Mouse (Mus musculus): ENCODE measurements around the gene Aqp3.
"Not testable (repeated sequence)": the region's sequence is repeated elsewhere in the genome, so short reads cannot be mapped to it uniquely, and the experiment has no call there.

Aqp3 gene

DNA sequence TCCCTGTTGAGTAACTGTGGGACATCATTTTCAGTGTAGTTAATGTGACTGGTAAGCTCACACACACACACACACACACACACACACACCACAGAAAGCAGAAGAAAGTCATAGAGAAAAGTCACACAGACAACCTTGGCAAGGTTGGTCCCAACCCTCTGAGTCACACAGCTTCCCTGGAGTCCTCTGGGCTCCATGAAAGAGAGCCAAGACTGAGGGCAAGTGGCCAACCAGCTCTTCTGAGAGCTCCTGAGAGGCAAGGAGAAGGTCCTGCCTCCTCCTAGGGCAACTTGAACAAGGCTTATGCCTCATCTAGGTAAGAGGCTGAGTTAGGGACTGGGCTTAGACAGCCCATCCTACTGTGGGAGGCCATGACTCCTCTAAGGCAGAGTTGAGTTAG, 4.9 kb upstream of the Aqp3 start:
- DNase-seq: no peak

DNA sequence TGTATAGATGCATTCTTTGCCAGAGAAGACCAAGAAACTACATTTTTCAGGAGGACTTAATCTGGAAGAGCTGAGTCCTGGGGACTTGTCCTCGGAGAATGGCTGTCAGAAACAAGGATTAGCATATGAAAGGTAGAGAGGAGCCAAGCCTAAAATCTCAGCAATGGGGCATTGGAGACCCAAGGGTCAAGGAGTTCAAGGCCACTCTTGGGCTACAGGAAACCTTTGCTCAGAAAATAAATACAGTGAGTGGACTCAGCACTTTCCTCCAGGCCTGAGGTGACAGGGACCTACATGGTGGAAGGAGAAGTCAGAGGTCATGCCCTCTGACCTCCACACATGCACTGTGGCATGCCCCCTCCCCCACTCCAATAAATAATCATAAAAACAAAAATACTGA, 3.0 kb upstream of the Aqp3 start:
- DNase-seq: no peak

DNA sequence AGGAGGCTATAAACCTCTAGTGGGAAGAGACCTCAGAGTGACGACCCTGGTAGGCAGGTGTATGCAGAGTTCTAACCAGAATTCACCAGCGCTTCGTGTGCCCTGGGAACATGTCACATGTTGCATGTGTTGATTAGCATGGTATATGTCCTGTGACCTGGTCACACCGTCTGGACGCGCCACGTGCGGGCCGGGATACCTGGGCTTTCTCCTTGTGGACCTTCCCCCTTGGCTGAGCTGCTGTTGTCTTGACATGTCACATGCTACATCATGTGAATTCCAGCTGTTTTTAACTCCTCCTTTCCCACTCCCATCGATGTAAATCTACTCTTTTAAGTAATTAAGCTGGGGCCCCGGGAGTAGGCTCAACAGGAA, 581 bp upstream of the Aqp3 start:
- DNase-seq: no peak

GRCm38 (mm10) chr4:41097381-41097780, 602 bp downstream of the Aqp3 start:
- DNase-seq: no peak

DNA sequence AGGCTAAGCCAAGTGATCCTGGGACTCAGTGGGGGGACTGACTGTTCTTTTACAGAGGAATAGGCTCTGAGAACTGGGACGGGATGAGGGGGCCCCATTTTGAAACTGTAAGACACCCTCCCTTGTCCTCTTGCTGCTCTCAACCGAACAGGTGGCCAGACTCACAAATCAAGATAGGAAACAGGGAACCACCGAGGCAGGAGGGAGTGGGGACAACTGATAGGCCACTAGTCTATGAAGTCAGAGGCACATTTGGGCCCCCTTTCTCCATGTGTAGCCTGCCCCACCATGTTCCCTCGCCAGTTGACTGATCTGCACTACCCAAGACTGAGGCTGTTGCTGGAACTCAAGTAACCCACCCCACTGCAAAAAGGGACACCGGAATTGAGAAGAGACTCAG, 1.2 kb downstream of the Aqp3 start:
- DNase-seq: no peak

DNA sequence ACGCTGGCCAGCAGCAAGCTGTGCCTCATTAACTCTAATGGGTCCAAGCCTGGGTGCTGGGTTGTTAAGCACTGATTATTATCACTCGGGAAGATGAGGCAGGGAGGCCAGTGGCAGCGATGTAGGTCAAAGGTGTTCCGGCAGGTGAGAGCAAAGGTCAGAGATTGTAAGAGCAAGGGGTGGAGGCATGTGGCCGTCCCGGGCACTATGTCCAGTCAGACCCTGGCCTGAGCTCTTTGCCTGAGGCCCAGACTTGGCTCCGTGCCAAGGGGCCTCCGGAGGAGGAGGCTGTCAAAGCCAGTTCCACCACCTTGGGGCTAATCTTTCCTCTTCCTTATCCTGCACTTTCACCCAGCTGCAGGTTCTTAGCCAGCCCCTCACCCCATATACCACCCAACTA, 1.8 kb downstream of the Aqp3 start:
- peak in 1 of 2 experiments; percentile 52 for DNase-seq

DNA sequence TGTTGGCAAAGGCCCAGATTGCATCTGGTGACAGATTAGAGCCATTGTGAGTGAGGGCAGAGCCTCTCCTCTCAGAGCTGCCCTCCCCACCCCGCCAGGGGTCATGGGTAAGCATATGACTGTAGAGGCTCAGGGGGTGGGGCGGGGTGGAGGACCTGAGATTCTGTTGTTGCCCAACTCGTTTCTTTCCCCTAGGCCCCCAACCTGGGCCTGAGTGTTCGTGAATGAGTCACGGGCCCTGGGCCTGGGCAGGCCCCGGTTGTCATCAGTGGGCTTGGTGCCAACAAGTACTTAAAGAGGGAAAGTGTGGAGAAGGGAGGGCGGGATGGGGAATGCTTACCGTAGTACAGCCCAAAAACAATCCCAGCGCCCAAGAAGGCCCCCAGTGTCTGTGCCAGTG, 3.6 kb downstream of the Aqp3 start:
- peak; percentile 76 to 79 for DNase-seq

DNA sequence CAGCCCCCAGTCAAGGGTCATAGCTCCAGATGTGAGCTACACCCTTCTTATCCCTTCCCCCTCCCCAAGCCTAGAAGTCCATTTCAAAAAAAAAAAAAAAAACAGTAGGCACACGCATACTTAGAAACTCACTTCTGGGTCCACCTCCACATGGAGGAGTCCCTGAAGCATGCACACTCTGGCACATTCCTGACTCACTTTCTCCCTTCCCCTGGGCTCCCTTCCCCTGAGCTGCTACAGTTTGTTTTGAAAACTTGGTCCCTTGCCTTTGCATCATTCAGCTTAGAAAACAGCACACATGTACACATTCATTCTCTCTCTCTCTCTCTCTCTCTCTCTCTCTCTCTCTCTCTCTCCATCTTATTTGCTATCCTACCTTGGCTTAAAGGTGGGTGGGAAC, 5.0 kb downstream of the Aqp3 start:
- DNase-seq: no peak

- no peak for DNase-seq
These were observed 6.6 kb downstream of the Aqp3 start for GRCm38 (mm10) chr4:41091391-41091790.

DNA sequence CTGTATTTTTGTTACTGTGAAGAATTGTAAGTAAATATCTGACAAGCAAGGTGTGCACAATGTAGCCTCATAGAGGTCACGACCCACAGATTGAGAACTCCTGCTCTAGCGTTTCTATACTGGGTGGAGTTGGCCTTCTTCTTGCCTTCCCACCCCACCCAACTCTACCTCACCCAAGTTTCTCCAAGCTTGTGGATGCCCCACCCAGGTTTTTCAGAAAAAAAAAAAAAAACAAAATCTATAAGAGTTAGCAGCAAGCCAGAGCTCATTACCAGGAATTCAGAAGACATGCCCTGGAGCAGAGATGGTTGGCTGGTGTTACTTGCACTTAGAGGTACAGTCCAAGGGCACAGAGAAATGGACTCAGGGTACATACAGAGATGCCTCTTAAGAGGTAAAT, 8.3 kb downstream of the Aqp3 start:
- no peak for DNase-seq

DNA sequence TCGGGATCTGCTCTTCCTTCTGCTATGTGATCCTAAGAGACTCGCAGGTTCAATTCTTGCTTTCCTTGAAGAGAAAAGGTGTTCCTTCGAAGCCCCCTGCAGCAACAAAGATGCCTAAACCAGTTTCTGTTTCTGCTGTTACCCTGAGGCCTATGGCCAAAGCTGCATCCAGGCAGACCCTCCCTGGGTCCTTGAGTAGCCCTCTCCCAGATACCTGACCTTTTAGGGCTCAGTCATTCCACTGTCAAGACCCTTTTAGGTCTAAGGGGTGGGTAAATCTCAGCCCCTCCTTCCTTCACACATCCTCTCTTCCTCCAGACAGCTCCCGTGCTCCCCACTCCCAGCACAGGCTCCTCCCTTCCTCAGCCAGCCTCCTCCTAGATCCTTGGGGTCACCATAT, 8.8 kb downstream of the Aqp3 start:
- no peak for DNase-seq

DNA sequence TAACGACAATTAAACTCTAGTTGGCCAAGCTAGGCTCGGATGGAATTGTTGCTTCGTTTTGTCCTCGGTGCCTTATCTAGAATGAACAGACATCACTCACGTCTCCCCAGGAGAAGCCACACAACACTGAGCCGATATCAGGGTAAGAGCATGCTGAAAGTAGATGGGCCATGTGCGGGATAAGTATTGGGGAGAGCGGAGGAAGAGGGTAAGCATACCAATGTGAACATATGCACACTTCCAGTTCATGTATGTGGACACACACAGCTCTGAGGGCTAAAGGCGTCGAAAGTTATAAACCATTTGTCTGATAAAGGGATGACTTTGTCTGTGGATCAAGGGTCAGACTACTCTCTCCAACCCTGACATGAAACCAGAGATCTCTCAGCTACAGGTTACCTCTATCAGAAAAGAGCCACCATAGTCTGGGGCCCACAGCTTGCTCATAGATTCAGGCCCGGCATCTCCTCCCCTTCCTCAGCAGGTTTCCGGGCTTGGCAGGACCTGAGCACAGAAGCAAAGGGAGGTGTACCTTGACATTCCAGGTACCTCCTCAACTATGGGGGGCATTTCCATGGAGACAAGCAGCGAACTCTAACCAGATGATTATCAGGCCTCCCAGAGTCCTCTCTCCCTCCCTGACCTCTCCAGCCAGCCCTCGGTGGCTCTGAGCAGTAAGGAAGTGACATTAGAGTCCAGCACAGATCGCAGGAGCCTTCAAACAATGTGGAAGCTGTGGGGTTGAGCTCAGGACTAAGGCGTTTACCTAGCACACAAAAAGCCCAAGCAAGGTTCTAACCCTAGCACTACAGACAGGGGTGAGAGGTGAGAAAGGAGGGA, 10.3 kb downstream of the Aqp3 start:
- DNase-seq: no peak

DNA sequence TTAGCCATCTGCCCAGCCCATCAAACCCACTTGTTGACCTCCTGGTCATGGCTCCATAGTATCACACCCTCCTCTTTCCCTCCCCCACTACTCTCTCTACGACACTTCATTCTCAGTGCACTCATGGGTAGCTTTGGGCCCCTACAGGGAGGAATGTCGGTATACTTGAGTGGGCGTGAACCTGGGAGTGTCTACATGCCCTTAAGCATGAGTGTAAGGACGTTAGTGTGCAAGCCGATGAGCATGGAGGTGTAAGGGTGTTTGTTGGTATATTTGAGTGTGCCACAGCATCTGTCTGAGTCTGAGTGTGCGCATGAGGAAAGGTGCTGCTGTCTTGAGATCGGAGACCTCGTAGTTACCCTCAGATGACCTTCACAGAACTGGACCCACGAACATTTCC, 11.0 kb downstream of the Aqp3 start:
- DNase-seq: no peak

DNA sequence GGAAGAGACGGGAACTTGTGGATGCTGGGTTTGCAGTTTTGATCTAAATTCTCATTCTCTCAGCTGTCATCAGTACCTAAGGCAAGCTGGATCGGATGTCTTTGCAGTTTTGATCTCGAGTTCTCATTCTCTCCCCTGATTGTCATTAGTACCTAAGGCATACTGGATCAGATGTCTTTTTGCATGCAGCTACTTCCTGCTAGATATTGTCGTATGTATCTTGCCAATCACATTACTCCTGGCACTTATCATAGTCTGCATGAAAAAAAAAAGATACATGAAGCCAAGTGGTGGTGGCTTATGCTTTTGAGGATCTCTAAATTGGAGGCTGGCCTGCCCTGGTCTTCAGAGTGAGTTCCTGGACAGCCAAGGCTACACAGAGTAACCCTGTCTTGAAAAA, 13.2 kb downstream of the Aqp3 start:
- no peak for DNase-seq

GRCm38 (mm10) chr4:41082803-41083202, 15.2 kb downstream of the Aqp3 start:
- DNase-seq: not testable (repeated sequence)

GRCm38 (mm10) chr4:41081733-41082132, 16.2 kb downstream of the Aqp3 start:
- DNase-seq: no peak

DNA sequence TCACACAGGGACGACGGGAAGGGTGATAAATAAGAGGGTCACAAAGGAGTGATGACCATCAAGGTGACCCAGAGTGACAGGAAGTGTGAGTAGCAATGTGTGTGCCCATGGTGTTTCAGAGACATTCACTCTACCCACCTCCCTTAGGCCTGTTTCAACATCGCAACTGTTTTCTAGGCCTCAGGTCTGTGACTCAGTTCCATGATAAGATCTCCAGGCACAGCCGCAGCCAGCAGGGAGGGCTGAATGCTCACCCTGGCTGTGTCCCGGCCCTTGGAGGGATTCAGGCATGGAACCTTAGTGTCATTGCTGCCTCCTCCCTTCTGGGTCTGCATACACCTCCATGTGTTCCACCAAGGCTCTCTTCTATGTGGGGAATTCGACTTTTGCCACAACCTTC, 19.3 kb downstream of the Aqp3 start:
- no peak for DNase-seq

- DNase-seq: no peak
These were observed 23.5 kb downstream of the Aqp3 start for GRCm38 (mm10) chr4:41074461-41074860.

DNA sequence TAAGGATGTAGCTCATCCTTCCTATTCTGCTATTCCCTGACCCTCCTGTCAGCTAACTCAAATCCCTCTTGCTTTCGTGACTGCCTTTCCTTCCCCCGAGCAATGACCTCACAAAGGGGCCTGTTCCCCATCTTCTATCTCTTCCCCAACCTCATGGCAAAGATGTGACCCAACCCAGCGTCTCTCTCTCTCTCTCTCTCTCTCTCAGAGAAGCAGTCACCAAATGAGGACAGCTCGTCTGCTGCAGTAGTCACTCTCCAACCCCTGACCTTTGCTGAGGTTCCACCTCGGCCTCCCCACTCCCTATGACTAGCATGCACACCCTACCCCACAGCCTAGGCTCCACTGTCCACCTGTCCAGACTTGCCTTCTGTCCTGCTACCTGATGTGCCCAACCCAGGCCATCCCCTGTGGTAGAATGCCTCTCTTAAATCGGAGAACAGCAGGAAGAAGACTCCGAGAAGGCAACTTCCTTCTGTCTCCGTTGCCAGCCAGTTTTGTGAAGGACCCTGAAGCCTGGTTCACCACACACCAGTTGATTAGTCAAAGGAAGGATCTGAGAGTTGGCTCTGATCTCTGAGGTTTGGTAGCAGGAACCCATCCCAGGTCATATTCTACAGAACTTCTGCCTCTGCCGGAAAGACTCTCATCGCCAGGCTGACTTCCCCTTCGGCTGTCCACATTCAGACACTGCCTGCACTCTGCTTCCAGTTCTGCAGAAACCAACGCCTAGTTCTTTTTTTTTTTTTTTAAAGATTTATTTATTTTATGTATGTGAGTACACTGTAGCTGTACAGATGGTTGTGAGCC, 24.8 kb downstream of the Aqp3 start:
- DNase-seq: no peak

DNA sequence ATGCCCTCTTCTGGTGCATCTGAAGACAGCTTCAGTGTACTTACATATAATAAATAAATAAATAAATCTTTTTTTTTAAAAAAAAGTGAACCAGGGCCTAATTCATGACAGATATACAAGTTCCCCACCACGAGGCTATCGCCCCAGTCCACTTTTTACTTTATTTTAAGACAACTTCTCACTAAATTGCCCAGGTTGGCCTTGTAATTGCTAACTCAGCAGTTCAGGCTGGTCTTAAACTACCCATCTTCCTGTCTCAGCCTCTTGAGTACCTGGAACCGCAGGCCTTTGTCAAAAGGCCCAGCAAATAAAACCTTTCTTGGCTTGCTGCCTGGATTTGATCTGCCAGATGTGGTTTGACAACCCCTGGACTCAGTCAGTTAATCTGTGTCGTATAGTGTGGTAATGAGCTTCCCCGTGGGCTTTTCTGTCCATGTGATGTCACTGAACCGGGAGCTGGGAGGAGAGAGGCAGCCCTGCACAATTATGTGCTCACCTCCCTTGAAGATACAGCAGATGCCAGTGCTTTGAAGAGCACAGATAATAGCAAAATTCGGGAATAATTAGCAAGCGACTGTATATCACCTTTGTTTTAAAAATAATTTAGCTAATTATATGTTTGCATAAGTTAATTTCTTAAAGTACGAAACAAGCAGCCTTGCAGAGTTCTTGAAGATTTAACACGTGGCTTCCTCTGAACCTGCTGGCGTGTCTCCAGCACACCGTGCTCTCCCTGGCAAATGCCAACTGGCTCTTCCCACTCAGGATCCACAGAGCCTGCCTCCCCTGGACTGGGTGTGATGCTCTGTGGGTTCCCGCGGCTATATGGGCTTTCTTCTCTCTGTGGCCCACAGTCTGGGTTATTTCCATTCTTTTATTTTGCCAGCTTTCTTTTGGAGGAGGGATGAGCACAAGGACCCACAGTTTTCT, 26.2 kb downstream of the Aqp3 start:
- no peak for DNase-seq

- no peak for DNase-seq
These were observed 32.8 kb downstream of the Aqp3 start for GRCm38 (mm10) chr4:41065196-41065595.

GRCm38 (mm10) chr4:41063894-41064673, 33.9 kb downstream of the Aqp3 start:
- DNase-seq: peak in 1 of 2 experiments; percentile 40

All from lung, postnatal 4 days (tissue).